Mouse (Mus musculus): ENCODE measurements around the gene Cd47.

Cd47 gene

GRCm38 (mm10) chr16:49953817-49954216, 153.5 kb downstream of the Cd47 start:
- DNase-seq: peak; percentile 47 to 65

- DNase-seq: no peak
Measured at GRCm38 (mm10) chr16:49954909-49955308, 154.6 kb downstream of the Cd47 start.

GRCm38 (mm10) chr16:49955325-49955724, 155.0 kb downstream of the Cd47 start:
- DNase-seq: no peak

GRCm38 (mm10) chr16:49955952-49956351, 155.6 kb downstream of the Cd47 start:
- no peak for DNase-seq

GRCm38 (mm10) chr16:49956531-49957302, 156.4 kb downstream of the Cd47 start:
- no peak for DNase-seq

GRCm38 (mm10) chr16:49958900-49959436, 158.6 kb downstream of the Cd47 start:
- DNase-seq: no peak

GRCm38 (mm10) chr16:49962305-49962704, 162.0 kb downstream of the Cd47 start:
- no peak for DNase-seq

GRCm38 (mm10) chr16:49964321-49964986, 164.1 kb downstream of the Cd47 start:
- DNase-seq: no peak

All from lung, postnatal 4 days (tissue).